Mouse (Mus musculus) CH12.LX (cell line): ENCODE results near the gene Fbxl15.

Source experiments
- CTCF ChIP-seq, 2 experiments: IDR thresholded peaks in 1 of 2; conservative IDR thresholded peaks in 1 of 2; 2 replicates each; pipeline ENCODE4 v1.5.1; 2011 to 2012; ENCODE audit warnings: low read depth in 2 of 2, low read length in 2 of 2, improper control_type of control experiment in 1 of 2, inconsistent platforms in 1 of 2, mild to moderate bottlenecking in 1 of 2, moderate library complexity in 1 of 2
- E2F4 ChIP-seq: IDR thresholded peaks from 2 replicates; pipeline ENCODE4 v1.6.1; 2011; ENCODE audit warnings: low read depth, low read length, improper control_type of control experiment; ENCODE audit not compliant: insufficient replicate concordance
- MAFK ChIP-seq: IDR thresholded peaks from 2 replicates; pipeline ENCODE4 v1.6.1; 2011; ENCODE audit warnings: low read length, improper control_type of control experiment; ENCODE audit not compliant: insufficient replicate concordance
- POLR2A ChIP-seq: IDR thresholded peaks from 2 replicates; pipeline ENCODE4 v1.6.1; 2011; ENCODE audit warnings: low read depth, mild to moderate bottlenecking, improper control_type of control experiment, low read length

DNA sequence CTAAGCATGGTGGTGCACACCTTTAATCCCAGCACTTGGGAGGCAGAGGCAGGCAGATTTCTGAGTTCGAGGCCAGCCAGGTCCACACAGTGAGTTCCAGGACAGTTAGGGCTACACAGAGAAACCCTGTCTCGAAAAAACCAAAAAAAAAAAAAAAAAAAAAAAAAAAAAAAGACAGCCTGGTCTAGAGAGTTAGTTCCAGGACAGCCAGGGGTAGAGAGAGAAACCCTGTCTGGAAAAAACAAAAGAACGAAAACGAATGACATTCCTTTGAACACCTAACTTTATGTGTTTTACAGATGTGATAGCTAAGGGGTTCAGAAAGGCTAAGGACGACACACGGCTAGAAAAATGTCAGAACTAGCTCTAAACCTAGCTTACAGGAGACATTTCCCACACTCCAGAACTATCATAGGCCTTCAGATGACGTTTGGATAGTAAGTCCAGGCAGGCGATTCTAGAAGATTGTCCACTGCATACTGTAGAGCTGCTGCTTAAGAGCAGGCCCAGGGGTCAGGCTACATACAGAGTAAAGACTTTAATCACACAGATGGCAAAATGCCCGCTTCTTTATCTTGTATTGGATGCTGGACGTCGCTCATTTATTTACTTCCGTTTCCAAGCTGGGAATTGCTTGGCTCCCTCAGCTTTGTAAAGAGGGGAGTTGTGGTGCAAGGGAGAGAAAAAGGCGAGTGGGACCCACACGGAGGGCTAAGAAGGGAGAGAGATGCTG is 20.1 kb downstream of the Fbxl15 start:
- no peak for TF ChIP-seq CTCF (conservative IDR thresholded peaks at IDR 0.05 in 1 of 2, IDR thresholded peaks at IDR 0.05 in 1 of 2; ENCODE audit: low read depth in 2 of 2, low read length in 2 of 2)
- TF ChIP-seq E2F4: no peak
- TF ChIP-seq MAFK: no peak
- TF ChIP-seq POLR2A: no peak
